Mouse (Mus musculus) cerebellum, postnatal 4 days (tissue): Measurements from ENCODE around the gene Ccdc148.

Experiments
- DNase-seq, 2 experiments: peaks; one replicate each; pipeline ENCODE4 v3.0.0; 2022; ENCODE audit warnings: low spot score in 2 of 2, mixed read lengths in 1 of 2

Gene Ccdc148

GRCm38 (mm10) chr2:59178960-59179359 is 18.5 kb upstream of the Ccdc148 start:
- DNase-seq, result no peak

DNA sequence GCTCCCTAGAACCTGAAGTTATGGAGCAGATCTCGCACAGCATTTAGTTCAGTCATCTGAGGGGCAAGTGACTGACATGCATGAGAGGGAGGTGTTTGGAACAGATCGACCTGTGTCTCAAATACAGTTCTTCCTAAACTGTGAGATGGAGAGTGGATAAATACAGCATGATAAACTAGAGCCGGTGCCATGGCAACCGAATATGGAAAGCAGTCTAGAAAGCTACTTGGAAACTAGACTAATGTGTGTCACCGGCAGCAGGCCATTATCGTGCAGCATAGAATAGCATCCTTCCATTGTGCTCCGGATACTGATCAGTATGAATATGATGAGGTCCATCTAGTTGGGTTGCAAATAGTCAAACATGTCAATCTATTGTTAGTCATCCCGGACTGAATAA is 17.7 kb upstream of the Ccdc148 start:
- DNase-seq, result no peak

- no peak for DNase-seq
These were observed 15.4 kb upstream of the Ccdc148 start for GRCm38 (mm10) chr2:59175926-59176325.

- no peak for DNase-seq
These were observed 11.1 kb upstream of the Ccdc148 start for GRCm38 (mm10) chr2:59171533-59171932.

DNA sequence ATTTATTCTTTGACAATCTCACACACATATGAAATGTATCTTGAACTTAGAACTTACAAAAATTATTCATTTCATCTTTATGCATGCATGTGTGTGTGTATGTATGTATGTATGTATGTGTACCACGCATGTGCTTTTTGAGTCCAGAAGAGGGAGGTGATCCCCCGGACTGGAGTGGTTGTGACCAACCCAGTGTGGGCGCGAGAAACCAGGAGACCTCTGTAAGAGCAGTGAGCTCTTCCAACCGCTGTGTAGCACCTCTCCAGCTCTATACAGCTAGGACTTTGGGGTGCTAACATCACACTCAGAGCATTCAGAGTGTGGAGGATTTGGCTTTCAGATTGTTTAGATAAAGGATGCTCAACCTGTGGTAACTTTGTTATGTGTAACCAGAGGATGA is 10.1 kb upstream of the Ccdc148 start:
- no peak for DNase-seq

DNA sequence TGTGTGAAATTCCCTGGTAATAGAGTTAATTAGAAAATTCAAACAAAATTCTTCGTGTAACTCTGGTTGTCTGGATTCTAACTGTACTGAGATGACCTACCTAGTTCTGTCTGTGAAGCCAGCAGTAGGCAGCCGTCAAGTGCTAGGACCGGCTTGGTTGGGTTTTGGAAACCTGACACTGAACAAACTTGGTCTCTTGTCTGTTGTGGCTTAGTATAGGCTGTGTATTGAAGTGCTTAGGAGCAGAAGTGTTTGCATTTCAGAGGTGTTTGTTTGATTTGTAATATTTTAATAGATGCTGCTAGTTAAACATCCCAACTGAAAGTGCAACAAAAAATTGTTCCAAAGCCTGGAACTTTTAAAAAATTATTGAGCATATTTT is 9.7 kb upstream of the Ccdc148 start:
- DNase-seq, result no peak

DNA sequence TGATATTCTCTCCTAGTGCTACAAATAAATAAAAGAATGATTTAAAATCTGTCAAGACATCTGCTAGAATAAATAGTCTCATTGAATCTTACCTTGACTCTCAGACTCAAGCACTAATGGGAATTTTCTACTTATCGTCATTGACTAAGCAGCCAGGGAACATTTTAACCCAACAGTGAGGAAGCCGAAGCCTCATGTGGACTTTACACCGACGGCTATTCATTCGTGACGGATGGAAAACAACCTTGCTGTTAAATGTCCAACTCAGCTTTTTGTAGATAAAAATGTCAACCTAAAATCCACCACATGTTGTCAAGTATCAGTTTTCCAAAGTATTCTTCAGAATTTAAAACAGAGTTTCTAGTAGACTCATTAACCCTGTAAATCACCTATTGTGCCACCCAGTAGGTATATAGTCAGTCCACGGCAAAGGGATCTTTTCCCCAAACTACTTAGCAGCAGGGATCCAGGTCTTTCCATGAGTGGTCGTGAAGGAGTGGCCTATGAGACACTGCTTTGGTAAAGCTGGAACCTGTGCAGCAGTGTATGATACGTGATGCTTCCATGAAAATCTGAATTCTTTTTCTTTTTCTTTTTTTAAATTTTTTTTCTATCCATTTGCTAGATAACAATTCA is 9.2 kb upstream of the Ccdc148 start:
- DNase-seq, result no peak

DNA sequence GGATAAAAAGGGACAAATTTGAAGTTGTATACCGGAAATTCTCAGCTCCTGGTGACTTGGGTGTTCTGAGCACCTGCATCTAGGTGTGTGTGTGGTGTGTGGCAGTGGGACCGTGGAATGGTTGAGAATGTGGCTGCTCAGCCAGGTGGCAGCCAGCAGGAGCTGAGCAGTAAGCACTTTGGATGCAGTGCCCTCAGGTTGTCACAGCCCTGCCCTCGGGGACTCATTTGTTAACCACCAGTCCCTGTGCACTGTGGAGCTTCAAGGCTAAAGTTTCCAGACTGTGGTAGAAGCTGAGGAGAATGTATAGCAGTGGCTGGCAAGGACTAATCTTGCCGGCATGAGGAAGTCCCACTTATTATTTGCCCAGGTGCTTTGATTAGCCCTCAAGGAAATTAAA is 7.3 kb upstream of the Ccdc148 start:
- DNase-seq, result no peak

DNA sequence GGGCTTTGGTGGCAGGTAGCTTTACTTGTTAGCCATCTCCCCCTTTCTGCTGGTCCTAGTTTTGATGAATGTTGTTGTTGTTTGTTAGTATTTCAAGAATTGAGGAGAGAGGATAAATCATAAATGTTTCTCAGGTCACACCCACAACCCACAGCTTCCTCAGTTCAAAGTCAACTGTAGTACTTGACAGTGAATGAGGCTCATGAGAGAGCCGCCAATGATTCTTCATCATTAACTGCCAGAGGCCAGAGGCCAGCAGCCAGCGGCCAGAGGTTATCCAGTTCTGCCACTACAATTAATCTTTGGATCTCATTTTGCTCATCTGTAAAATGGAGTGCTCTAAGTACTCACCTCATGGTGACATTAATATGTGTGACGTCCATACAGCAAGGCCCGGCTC is 6.5 kb upstream of the Ccdc148 start:
- DNase-seq, result no peak

GRCm38 (mm10) chr2:59162285-59162600 is 1.8 kb upstream of the Ccdc148 start:
- no peak for DNase-seq

- peak; percentile 56 to 61 for DNase-seq
These were observed 1.2 kb upstream of the Ccdc148 start for GRCm38 (mm10) chr2:59161441-59162284.

DNA sequence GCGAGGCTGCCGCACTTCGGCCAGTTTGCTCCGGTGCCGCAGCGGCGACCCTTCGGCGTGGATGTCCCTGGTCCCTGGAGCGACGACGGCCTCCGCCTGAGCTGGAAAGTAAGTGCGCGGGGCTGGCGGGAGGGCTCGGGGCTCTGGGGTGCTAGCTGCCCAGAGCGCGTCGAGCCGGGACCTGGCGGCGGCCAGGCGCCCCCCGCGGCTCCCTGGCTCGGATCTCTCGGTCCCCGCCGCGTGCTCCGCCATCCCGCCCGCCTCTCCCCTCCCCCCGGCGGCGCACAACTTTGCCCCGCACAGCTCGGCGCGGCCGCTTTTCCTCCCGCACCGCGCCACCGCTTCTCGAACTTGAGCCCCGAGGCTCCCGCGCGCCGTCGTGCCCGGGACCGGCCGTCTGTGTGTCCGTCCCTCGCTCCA is 548 bp upstream of the Ccdc148 start:
- DNase-seq, result peak in 1 of 2 experiments; percentile 55

- no peak for DNase-seq
These were observed 400 bp downstream of the Ccdc148 start for GRCm38 (mm10) chr2:59159961-59160604.

GRCm38 (mm10) chr2:59158117-59158516 is 2.4 kb downstream of the Ccdc148 start:
- no peak for DNase-seq

DNA sequence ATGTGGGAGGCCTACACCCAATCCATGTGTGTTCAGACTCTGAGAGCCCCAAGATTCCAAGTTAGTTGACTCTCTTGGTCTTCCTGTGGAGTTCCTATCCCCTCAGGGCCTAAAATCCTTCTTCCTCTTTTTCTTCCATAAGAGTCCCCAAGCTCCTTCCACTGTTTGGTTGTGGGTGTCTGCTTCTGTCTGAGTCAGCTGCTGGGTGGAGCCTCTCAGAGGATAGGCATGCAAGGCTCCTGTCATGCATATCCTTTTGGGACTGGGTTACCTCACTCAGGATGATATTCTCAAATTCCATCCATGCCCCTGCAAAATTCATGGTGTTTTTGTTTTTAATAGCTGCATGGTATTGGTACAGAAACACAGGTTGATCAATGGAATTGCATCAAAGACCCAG is 5.1 kb downstream of the Ccdc148 start:
- no peak for DNase-seq

DNA sequence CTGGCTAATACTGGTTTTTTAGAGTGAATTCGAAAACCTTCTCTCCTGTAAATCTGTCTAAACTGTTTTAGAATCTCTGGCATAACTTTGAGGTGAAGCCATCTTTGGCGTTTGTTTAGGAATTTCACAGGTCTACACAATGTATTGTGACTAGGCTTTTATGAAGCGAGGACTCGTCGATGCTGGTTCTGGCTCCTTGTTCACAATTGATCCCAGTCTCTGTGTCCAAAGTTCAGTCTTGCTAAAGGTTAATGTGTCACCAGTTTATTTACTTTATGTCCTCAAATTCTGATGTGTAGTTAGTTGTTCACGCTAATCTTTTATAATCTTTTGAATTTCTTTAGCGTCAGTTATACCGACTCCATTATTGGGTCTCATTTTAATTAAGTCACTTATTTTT is 29.4 kb downstream of the Ccdc148 start:
- DNase-seq, result no peak

DNA sequence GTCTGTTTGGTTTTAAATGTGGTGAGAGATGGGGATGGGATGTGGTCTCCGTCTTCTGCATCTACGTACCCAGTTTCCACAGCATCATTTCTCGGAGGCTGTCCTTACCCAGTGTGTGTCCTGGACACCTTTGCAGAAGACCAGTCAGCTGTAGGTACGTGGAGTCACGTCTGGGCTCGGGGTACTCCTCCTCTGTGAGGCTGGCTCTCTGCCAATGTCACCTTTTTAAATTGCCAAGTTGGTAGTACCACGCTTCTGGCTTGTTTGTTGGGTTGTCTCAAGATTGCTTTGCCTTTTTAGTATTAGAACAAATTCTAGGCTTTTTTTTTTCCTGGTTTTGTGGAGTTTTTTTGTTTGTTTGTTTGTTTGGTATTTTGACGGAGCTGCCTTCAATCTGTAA is 30.7 kb downstream of the Ccdc148 start:
- no peak for DNase-seq

DNA sequence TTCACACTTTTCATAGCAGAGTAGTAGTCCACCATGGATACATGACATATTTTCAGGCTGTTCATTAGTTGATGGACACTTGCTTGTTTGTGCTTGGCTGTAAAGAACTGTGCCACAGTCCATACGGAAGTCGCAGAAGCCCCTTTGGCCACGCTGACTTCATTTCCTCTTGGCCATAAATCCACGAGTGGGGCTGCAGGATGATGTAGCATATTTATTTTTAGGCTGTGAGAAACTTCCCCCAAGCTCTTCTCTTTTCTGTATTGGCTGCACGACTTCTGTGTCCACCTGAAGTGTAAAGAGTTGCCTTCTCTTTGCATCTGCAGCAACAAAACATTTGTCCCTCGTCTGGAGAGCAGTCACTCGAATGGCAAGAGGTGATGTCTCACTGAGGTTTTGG is 31.5 kb downstream of the Ccdc148 start:
- DNase-seq, result no peak

DNA sequence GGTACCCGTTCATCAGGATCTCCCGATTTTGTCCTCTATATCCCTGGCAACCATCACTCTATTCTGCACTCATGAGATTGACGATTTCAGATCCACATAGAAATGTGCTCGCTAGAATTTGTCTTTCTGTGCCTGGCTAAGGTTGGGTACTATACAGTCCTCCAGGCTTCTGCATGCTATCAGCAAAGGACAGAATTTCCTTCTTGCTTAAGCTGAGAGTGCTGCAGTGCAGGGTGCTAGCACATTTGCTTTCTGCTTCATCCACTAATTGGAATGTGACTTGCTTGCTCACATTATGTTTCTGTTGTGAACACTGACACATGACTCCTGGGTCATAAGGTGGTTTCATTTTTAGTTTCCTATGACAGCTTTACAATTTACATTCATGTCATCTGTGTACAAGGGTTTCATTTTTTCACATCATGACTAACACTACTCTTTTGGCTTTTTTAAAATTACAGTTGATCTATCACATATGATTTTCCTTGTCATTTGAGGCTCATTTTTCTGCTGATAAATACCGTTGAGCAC is 104.8 kb downstream of the Ccdc148 start:
- no peak for DNase-seq

GRCm38 (mm10) chr2:59054339-59054738 is 106.1 kb downstream of the Ccdc148 start:
- DNase-seq, result no peak

DNA sequence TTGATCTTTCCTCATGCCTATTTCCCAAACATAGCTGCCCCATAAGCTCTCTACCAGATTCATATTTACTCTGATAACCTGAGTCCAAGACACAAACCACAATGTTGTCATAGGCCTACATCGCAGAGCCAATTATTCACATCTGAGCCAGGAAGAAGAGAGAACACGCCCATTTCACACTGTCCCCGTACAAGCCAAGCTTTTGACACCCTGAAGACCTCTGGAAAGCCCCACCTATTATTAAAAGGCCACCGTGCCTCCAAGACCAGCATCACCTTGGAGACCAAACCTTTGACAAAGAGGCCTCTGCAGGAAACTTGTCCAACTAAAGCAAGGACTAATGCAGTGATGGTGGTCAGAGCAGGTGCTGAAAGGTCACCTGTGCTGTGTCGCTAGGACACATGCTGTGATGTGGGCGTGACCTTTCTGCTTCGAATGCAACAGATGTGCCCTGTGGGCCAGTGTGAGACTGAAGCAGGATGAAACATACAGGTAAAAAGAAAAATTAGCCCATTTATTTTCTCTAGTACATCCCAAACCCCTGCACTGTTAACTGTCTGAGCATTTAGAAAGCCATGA is 106.9 kb downstream of the Ccdc148 start:
- no peak for DNase-seq

DNA sequence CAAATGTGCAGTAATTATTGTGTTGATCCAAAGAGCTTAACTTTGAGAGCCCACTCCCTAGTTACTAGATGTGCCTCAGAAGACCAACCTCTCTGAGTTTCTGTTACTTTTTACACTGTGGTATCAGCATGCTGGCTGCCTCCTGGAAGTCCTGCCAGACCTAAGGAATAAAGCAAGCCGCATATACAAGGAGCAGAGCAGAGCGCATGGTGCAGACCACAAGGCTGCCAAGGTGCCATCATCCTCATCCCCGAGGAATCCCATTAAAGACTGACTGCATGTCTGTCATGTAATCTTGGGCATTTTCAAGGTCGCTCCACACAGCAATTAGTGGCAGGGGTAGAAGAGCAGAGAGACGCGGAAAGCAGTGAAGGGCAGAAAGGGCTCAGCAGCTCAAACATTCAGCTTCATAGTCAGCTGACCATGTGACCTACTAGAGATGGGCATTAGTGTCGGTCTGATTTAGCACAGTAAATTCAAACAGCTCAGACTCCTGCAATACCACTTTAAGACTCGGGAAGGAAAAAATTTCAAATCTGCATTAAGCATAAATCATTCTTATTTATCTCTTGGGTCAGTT is 110.1 kb downstream of the Ccdc148 start:
- no peak for DNase-seq
